Mouse (Mus musculus) lung, adult 2 months (tissue): ENCODE results near the gene Hsf2.

Experiments used
- CTCF ChIP-seq: fragments of 200-500 bp; IDR thresholded peaks from 2 replicates; pipeline ENCODE4 v1.5.1; 2011; ENCODE audit warnings: mild to moderate bottlenecking, low read length, control low read depth; ENCODE audit not compliant: insufficient read depth
- POLR2A ChIP-seq: fragments of 200-500 bp; IDR thresholded peaks from 2 replicates; pipeline ENCODE4 v1.6.1; 2011; ENCODE audit warnings: low read depth, mild to moderate bottlenecking, control low read depth, low read length, borderline replicate concordance; ENCODE audit errors: extremely low read depth

- TF ChIP-seq CTCF: no peak
- TF ChIP-seq POLR2A: no peak
These were observed 2.4 kb downstream of the Hsf2 start for GRCm38 (mm10) chr10:57488591-57488990.
